Mouse (Mus musculus): ENCODE measurements around the gene Kcna5. TPM values are rescaled to one million over a fixed set of nuclear protein-coding genes. Genes with fewer than 3 reads are reported as not detected.

Kcna5 gene
- polyA plus RNA-seq, 2 experiments, result 0.03 to 0.04 TPM

- TF ChIP-seq CTCF (IDR thresholded peaks at IDR 0.05; ENCODE audit: low read depth), result no peak
- no peak for TF ChIP-seq EP300 (IDR thresholded peaks at IDR 0.05; ENCODE audit: low read depth)
- no peaks in the 10 kb centered on the region for H3K36me3 ChIP-seq (replicated peaks; ENCODE audit: control insufficient read depth, insufficient read depth, low read depth)
- WGBS (ENCODE audit: insufficient replicate concordance), result 59% methylated on average over 4 of the region's 4 CpGs
- H3K4me2 ChIP-seq (ENCODE audit: low read depth), result no peak overlapping the region
- no peak for DNase-seq (ENCODE audit: low read depth in 3 of 3, low spot score in 3 of 3)
- no peaks in the 10 kb centered on the region for H3K9me3 ChIP-seq (ENCODE audit: control insufficient read depth, low read length)
- H3K9ac ChIP-seq (replicated peaks), result no peak overlapping the region
- H3K27ac ChIP-seq, result no peak overlapping the region
- H3K4me3 ChIP-seq (ENCODE audit: insufficient read depth in 1 of 2, low read depth in 2 of 2, low read length in 2 of 2), result no peak overlapping the region
- no peaks in the 10 kb centered on the region for H3K4me1 ChIP-seq (replicated peaks; ENCODE audit: control insufficient read depth in 2 of 2, insufficient read depth in 2 of 2, low read length in 1 of 2)
- no peak for ATAC-seq (ENCODE audit: insufficient read depth)
- H3K27me3 ChIP-seq (ENCODE audit: control insufficient read depth, insufficient read depth, low read length), result no peaks in the 10 kb centered on the region
Measured at GRCm38 (mm10) chr6:126542724-126543123, 7.5 kb upstream of the Kcna5 start.

GRCm38 (mm10) chr6:126537512-126537911 lies 2.3 kb upstream of the Kcna5 start:
- H3K4me1 ChIP-seq (replicated peaks; ENCODE audit: control insufficient read depth in 2 of 2, insufficient read depth in 2 of 2, low read length in 1 of 2), result no peaks in the 10 kb centered on the region
- no peaks in the 10 kb centered on the region for H3K9me3 ChIP-seq (ENCODE audit: control insufficient read depth, low read length)
- H3K9ac ChIP-seq (replicated peaks), result no peak overlapping the region
- H3K27me3 ChIP-seq (ENCODE audit: control insufficient read depth, insufficient read depth, low read length), result peaks cover 7% of the 10 kb centered on the region
- no peak overlapping the region for H3K4me3 ChIP-seq (ENCODE audit: insufficient read depth in 1 of 2, low read depth in 2 of 2, low read length in 2 of 2)
- H3K27ac ChIP-seq, result no peak overlapping the region
- WGBS (ENCODE audit: insufficient replicate concordance), result 35% methylated on average over 2 of the region's 2 CpGs
- H3K4me2 ChIP-seq (ENCODE audit: low read depth), result no peak overlapping the region
- H3K36me3 ChIP-seq (replicated peaks; ENCODE audit: control insufficient read depth, insufficient read depth, low read depth), result no peaks in the 10 kb centered on the region
- ATAC-seq (ENCODE audit: insufficient read depth) (no peak), DNase-seq (ENCODE audit: low read depth in 3 of 3, low spot score in 3 of 3) (no peak)
- TF ChIP-seq CTCF (IDR thresholded peaks at IDR 0.05; ENCODE audit: low read depth) (no peak), EP300 (IDR thresholded peaks at IDR 0.05; ENCODE audit: low read depth) (no peak)

- DNase-seq (ENCODE audit: low read depth in 3 of 3, low spot score in 3 of 3), result no peak
- no peak overlapping the region for H3K27ac ChIP-seq
- WGBS (ENCODE audit: insufficient replicate concordance), result 54% methylated on average over 4 of the region's 4 CpGs
- H3K9ac ChIP-seq (replicated peaks), result no peak overlapping the region
- no peak overlapping the region for H3K4me3 ChIP-seq (ENCODE audit: insufficient read depth in 1 of 2, low read depth in 2 of 2, low read length in 2 of 2)
- H3K4me1 ChIP-seq (replicated peaks; ENCODE audit: control insufficient read depth in 2 of 2, insufficient read depth in 2 of 2, low read length in 1 of 2), result no peaks in the 10 kb centered on the region
- TF ChIP-seq EP300 (IDR thresholded peaks at IDR 0.05; ENCODE audit: low read depth), result no peak
- no peak for TF ChIP-seq CTCF (IDR thresholded peaks at IDR 0.05; ENCODE audit: low read depth)
- H3K36me3 ChIP-seq (replicated peaks; ENCODE audit: control insufficient read depth, insufficient read depth, low read depth), result no peaks in the 10 kb centered on the region
- peaks cover 7% of the 10 kb centered on the region for H3K27me3 ChIP-seq (ENCODE audit: control insufficient read depth, insufficient read depth, low read length)
- H3K4me2 ChIP-seq (ENCODE audit: low read depth), result no peak overlapping the region
- H3K9me3 ChIP-seq (ENCODE audit: control insufficient read depth, low read length), result no peaks in the 10 kb centered on the region
- no peak for ATAC-seq (ENCODE audit: insufficient read depth)
Measured at GRCm38 (mm10) chr6:126536926-126537325, 1.7 kb upstream of the Kcna5 start.

- 23% methylated on average over 1 of the region's 1 CpGs for WGBS (ENCODE audit: insufficient replicate concordance)
Measured at GRCm38 (mm10) chr6:126535911-126536270, 679 bp upstream of the Kcna5 start.

GRCm38 (mm10) chr6:126534531-126535207 lies 543 bp downstream of the Kcna5 start:
- DNase-seq (ENCODE audit: low read depth in 3 of 3, low spot score in 3 of 3), result no peak
- TF ChIP-seq EP300 (IDR thresholded peaks at IDR 0.05; ENCODE audit: low read depth) (no peak), CTCF (IDR thresholded peaks at IDR 0.05; ENCODE audit: low read depth) (no peak)
- WGBS (ENCODE audit: insufficient replicate concordance), result 8% methylated on average over 31 of the region's 31 CpGs
- Histone ChIP-seq H3K36me3 (replicated peaks; ENCODE audit: control insufficient read depth, insufficient read depth, low read depth) (no peaks in the 10 kb centered on the region), H3K4me2 (ENCODE audit: low read depth) (no peak overlapping the region), H3K27me3 (ENCODE audit: control insufficient read depth, insufficient read depth, low read length) (peaks cover 7% of the 10 kb centered on the region), H3K27ac (no peak overlapping the region), H3K9me3 (ENCODE audit: control insufficient read depth, low read length) (no peaks in the 10 kb centered on the region), H3K4me3 (ENCODE audit: insufficient read depth in 1 of 2, low read depth in 2 of 2, low read length in 2 of 2) (no peak overlapping the region), H3K4me1 (replicated peaks; ENCODE audit: control insufficient read depth in 2 of 2, insufficient read depth in 2 of 2, low read length in 1 of 2) (no peaks in the 10 kb centered on the region), H3K9ac (replicated peaks) (no peak overlapping the region)
- ATAC-seq (ENCODE audit: insufficient read depth), result no peak

More at GRCm38 (mm10) chr6:126535911-126536270, 679 bp upstream of the Kcna5 start:
- Histone ChIP-seq H3K4me3 (ENCODE audit: insufficient read depth in 1 of 2, low read depth in 2 of 2, low read length in 2 of 2) (no peak overlapping the region), H3K27ac (no peak overlapping the region), H3K36me3 (replicated peaks; ENCODE audit: control insufficient read depth, insufficient read depth, low read depth) (no peaks in the 10 kb centered on the region), H3K9ac (replicated peaks) (no peak overlapping the region), H3K27me3 (ENCODE audit: control insufficient read depth, insufficient read depth, low read length) (peaks cover 7% of the 10 kb centered on the region), H3K9me3 (ENCODE audit: control insufficient read depth, low read length) (no peaks in the 10 kb centered on the region), H3K4me1 (replicated peaks; ENCODE audit: control insufficient read depth in 2 of 2, insufficient read depth in 2 of 2, low read length in 1 of 2) (no peaks in the 10 kb centered on the region), H3K4me2 (ENCODE audit: low read depth) (no peak overlapping the region)
- no peak for ATAC-seq (ENCODE audit: insufficient read depth)
- no peak for DNase-seq (ENCODE audit: low read depth in 3 of 3, low spot score in 3 of 3)
- TF ChIP-seq CTCF (IDR thresholded peaks at IDR 0.05; ENCODE audit: low read depth) (no peak), EP300 (IDR thresholded peaks at IDR 0.05; ENCODE audit: low read depth) (no peak)
